Mouse (Mus musculus): ENCODE results near the gene Orc2. TPM values are rescaled to one million over a fixed set of nuclear protein-coding genes. Genes with fewer than 3 reads are reported as not detected.

The Orc2 gene
- polyA plus RNA-seq, 2 experiments = 21.2 to 39.0 TPM

GRCm38 (mm10) chr1:58422879-58423278, 82.0 kb downstream of the Orc2 start:
- Histone ChIP-seq H3K4me2 (ENCODE audit: low read depth) (peak overlapping the region; percentile 87), H3K36me3 (replicated peaks; ENCODE audit: control insufficient read depth, insufficient read depth, low read depth) (peaks cover 39% of the 10 kb centered on the region), H3K9ac (replicated peaks) (peak overlapping the region; percentile 100), H3K27me3 (ENCODE audit: control insufficient read depth, insufficient read depth, low read length) (no peaks in the 10 kb centered on the region), H3K4me1 (replicated peaks; ENCODE audit: control insufficient read depth in 2 of 2, insufficient read depth in 2 of 2, low read length in 1 of 2) (peaks cover 5 to 10% of the 10 kb centered on the region in 2 experiments; a peak in 3 of 4 replicates), H3K4me3 (ENCODE audit: insufficient read depth in 1 of 2, low read depth in 2 of 2, low read length in 2 of 2) (peak overlapping the region; percentile 89 to 100), H3K27ac (peak overlapping the region; percentile 98), H3K9me3 (ENCODE audit: control insufficient read depth, low read length) (no peaks in the 10 kb centered on the region)
- WGBS (ENCODE audit: insufficient replicate concordance) = 2% methylated on average over 13 of the region's 13 CpGs
- ATAC-seq (ENCODE audit: insufficient read depth) = peak; percentile 70
- DNase-seq (ENCODE audit: low read depth in 3 of 3, low spot score in 3 of 3) = peak; percentile 75 to 84 (median 77)
- TF ChIP-seq EP300 (IDR thresholded peaks at IDR 0.05; ENCODE audit: low read depth) (no peak), CTCF (IDR thresholded peaks at IDR 0.05; ENCODE audit: low read depth) (no peak)

- 67% methylated on average over 7 of the region's 7 CpGs for WGBS (ENCODE audit: insufficient replicate concordance)
- no peak for TF ChIP-seq CTCF (IDR thresholded peaks at IDR 0.05; ENCODE audit: low read depth)
- TF ChIP-seq EP300 (IDR thresholded peaks at IDR 0.05; ENCODE audit: low read depth) = no peak
- no peak overlapping the region for H3K4me3 ChIP-seq (ENCODE audit: insufficient read depth in 1 of 2, low read depth in 2 of 2, low read length in 2 of 2)
- H3K36me3 ChIP-seq (replicated peaks; ENCODE audit: control insufficient read depth, insufficient read depth, low read depth) = peaks cover 58% of the 10 kb centered on the region
- peak overlapping the region; percentile 3 for H3K4me2 ChIP-seq (ENCODE audit: low read depth)
- H3K9ac ChIP-seq (replicated peaks) = no peak overlapping the region
- DNase-seq (ENCODE audit: low read depth in 3 of 3, low spot score in 3 of 3) (no peak), ATAC-seq (ENCODE audit: insufficient read depth) (no peak)
- peaks cover 5 to 10% of the 10 kb centered on the region in 2 experiments; a peak in 3 of 4 replicates for H3K4me1 ChIP-seq (replicated peaks; ENCODE audit: control insufficient read depth in 2 of 2, insufficient read depth in 2 of 2, low read length in 1 of 2)
- H3K9me3 ChIP-seq (ENCODE audit: control insufficient read depth, low read length) = no peaks in the 10 kb centered on the region
- no peak overlapping the region for H3K27ac ChIP-seq
- no peaks in the 10 kb centered on the region for H3K27me3 ChIP-seq (ENCODE audit: control insufficient read depth, insufficient read depth, low read length)
Measured at GRCm38 (mm10) chr1:58420961-58421360, 83.9 kb downstream of the Orc2 start.

GRCm38 (mm10) chr1:58420032-58420431, 84.9 kb downstream of the Orc2 start:
- peaks cover 67% of the 10 kb centered on the region for H3K36me3 ChIP-seq (replicated peaks; ENCODE audit: control insufficient read depth, insufficient read depth, low read depth)
- 79% methylated on average over 10 of the region's 10 CpGs for WGBS (ENCODE audit: insufficient replicate concordance)
- H3K4me3 ChIP-seq (ENCODE audit: insufficient read depth in 1 of 2, low read depth in 2 of 2, low read length in 2 of 2) = no peak overlapping the region
- no peak for TF ChIP-seq CTCF (IDR thresholded peaks at IDR 0.05; ENCODE audit: low read depth)
- no peak for TF ChIP-seq EP300 (IDR thresholded peaks at IDR 0.05; ENCODE audit: low read depth)
- no peak overlapping the region for H3K9ac ChIP-seq (replicated peaks)
- peaks cover 5 to 8% of the 10 kb centered on the region in 2 experiments; a peak in 3 of 4 replicates for H3K4me1 ChIP-seq (replicated peaks; ENCODE audit: control insufficient read depth in 2 of 2, insufficient read depth in 2 of 2, low read length in 1 of 2)
- H3K27me3 ChIP-seq (ENCODE audit: control insufficient read depth, insufficient read depth, low read length) = no peaks in the 10 kb centered on the region
- DNase-seq (ENCODE audit: low read depth in 3 of 3, low spot score in 3 of 3) = no peak
- no peak overlapping the region for H3K27ac ChIP-seq
- no peak overlapping the region for H3K4me2 ChIP-seq (ENCODE audit: low read depth)
- no peaks in the 10 kb centered on the region for H3K9me3 ChIP-seq (ENCODE audit: control insufficient read depth, low read length)
- no peak for ATAC-seq (ENCODE audit: insufficient read depth)

GRCm38 (mm10) chr1:58416048-58416447, 88.9 kb downstream of the Orc2 start:
- H3K36me3 ChIP-seq (replicated peaks; ENCODE audit: control insufficient read depth, insufficient read depth, low read depth) = peaks cover 91% of the 10 kb centered on the region
- 64% methylated on average over 2 of the region's 2 CpGs for WGBS (ENCODE audit: insufficient replicate concordance)

GRCm38 (mm10) chr1:58415442-58415841, 89.5 kb downstream of the Orc2 start:
- H3K9me3 ChIP-seq (ENCODE audit: control insufficient read depth, low read length) = no peaks in the 10 kb centered on the region
- ATAC-seq (ENCODE audit: insufficient read depth) (no peak), DNase-seq (ENCODE audit: low read depth in 3 of 3, low spot score in 3 of 3) (no peak)
- peak; percentile 38; the same call in 1 of the 2 replicates for TF ChIP-seq CTCF (IDR thresholded peaks at IDR 0.05; ENCODE audit: low read depth)
- TF ChIP-seq EP300 (IDR thresholded peaks at IDR 0.05; ENCODE audit: low read depth) = no peak
- H3K4me1 ChIP-seq (replicated peaks; ENCODE audit: control insufficient read depth in 2 of 2, insufficient read depth in 2 of 2, low read length in 1 of 2) = no peaks in the 10 kb centered on the region
- H3K4me3 ChIP-seq (ENCODE audit: insufficient read depth in 1 of 2, low read depth in 2 of 2, low read length in 2 of 2) = no peak overlapping the region
- 24% methylated on average over 1 of the region's 1 CpGs for WGBS (ENCODE audit: insufficient replicate concordance)
- H3K36me3 ChIP-seq (replicated peaks; ENCODE audit: control insufficient read depth, insufficient read depth, low read depth) = peaks cover 94% of the 10 kb centered on the region
- H3K27ac ChIP-seq = no peak overlapping the region
- no peaks in the 10 kb centered on the region for H3K27me3 ChIP-seq (ENCODE audit: control insufficient read depth, insufficient read depth, low read length)
- no peak overlapping the region for H3K9ac ChIP-seq (replicated peaks)
- no peak overlapping the region for H3K4me2 ChIP-seq (ENCODE audit: low read depth)

More at GRCm38 (mm10) chr1:58416048-58416447, 88.9 kb downstream of the Orc2 start:
- TF ChIP-seq CTCF (IDR thresholded peaks at IDR 0.05; ENCODE audit: low read depth) = no peak
- no peak for TF ChIP-seq EP300 (IDR thresholded peaks at IDR 0.05; ENCODE audit: low read depth)
- H3K9ac ChIP-seq (replicated peaks) = no peak overlapping the region
- no peak overlapping the region for H3K4me3 ChIP-seq (ENCODE audit: insufficient read depth in 1 of 2, low read depth in 2 of 2, low read length in 2 of 2)
- H3K4me1 ChIP-seq (replicated peaks; ENCODE audit: control insufficient read depth in 2 of 2, insufficient read depth in 2 of 2, low read length in 1 of 2) = peaks cover 0 to 2% of the 10 kb centered on the region in 2 experiments; a peak in 1 of 4 replicates
- no peaks in the 10 kb centered on the region for H3K27me3 ChIP-seq (ENCODE audit: control insufficient read depth, insufficient read depth, low read length)
- ATAC-seq (ENCODE audit: insufficient read depth) (no peak), DNase-seq (ENCODE audit: low read depth in 3 of 3, low spot score in 3 of 3) (no peak)
- H3K4me2 ChIP-seq (ENCODE audit: low read depth) = no peak overlapping the region
- no peaks in the 10 kb centered on the region for H3K9me3 ChIP-seq (ENCODE audit: control insufficient read depth, low read length)
- no peak overlapping the region for H3K27ac ChIP-seq

Other genes with a start within 250 kb of the Orc2 start
- gene Aox2, start 226.8 kb downstream of the Orc2 start, polyA plus RNA-seq (2012; rRNA removed) = 0.01 TPM in 1 of 2 replicates, not detected in the other
- not detected in 2 replicates for gene Aox2, start 226.8 kb downstream of the Orc2 start, polyA plus RNA-seq (2014; fragmentation: Nextera tagmentation; extraction: Ambion mirVana)
- 25.8 and 38.3 TPM in 2 replicates for gene Bzw1, start 112.2 kb downstream of the Orc2 start, polyA plus RNA-seq (2012; rRNA removed)
- 152 and 153 TPM in 2 replicates for gene Bzw1, start 112.2 kb downstream of the Orc2 start, polyA plus RNA-seq (2014; fragmentation: Nextera tagmentation; extraction: Ambion mirVana)
- gene Clk1, start 81.0 kb downstream of the Orc2 start, polyA plus RNA-seq (2012; rRNA removed) = 49.0 and 97.9 TPM in 2 replicates
- 69.3 and 78.5 TPM in 2 replicates for gene Clk1, start 81.0 kb downstream of the Orc2 start, polyA plus RNA-seq (2014; fragmentation: Nextera tagmentation; extraction: Ambion mirVana)
- gene Nif3l1, start 60.0 kb downstream of the Orc2 start, polyA plus RNA-seq (2012; rRNA removed) = 10.3 and 10.7 TPM in 2 replicates
- gene Nif3l1, start 60.0 kb downstream of the Orc2 start, polyA plus RNA-seq (2014; fragmentation: Nextera tagmentation; extraction: Ambion mirVana) = 16.5 and 18.0 TPM in 2 replicates
- gene Ppil3, start 59.6 kb downstream of the Orc2 start, polyA plus RNA-seq (2012; rRNA removed) = 12.1 and 18.6 TPM in 2 replicates
- 29.8 and 31.0 TPM in 2 replicates for gene Ppil3, start 59.6 kb downstream of the Orc2 start, polyA plus RNA-seq (2014; fragmentation: Nextera tagmentation; extraction: Ambion mirVana)
- gene Fam126b, start 81.2 kb upstream of the Orc2 start, polyA plus RNA-seq (2012; rRNA removed) = 0.63 and 0.95 TPM in 2 replicates
- 2.4 and 2.9 TPM in 2 replicates for gene Fam126b, start 81.2 kb upstream of the Orc2 start, polyA plus RNA-seq (2014; fragmentation: Nextera tagmentation; extraction: Ambion mirVana)
- gene Ndufb3, start 81.3 kb upstream of the Orc2 start, polyA plus RNA-seq (2012; rRNA removed) = 43.5 and 93.3 TPM in 2 replicates
- 118 and 123 TPM in 2 replicates for gene Ndufb3, start 81.3 kb upstream of the Orc2 start, polyA plus RNA-seq (2014; fragmentation: Nextera tagmentation; extraction: Ambion mirVana)
- gene Als2cr12, start 190.9 kb upstream of the Orc2 start, polyA plus RNA-seq (2012; rRNA removed) = not detected in 2 replicates
- not detected in 2 replicates for gene Als2cr12, start 190.9 kb upstream of the Orc2 start, polyA plus RNA-seq (2014; fragmentation: Nextera tagmentation; extraction: Ambion mirVana)
- gene Cflar, start 206.4 kb upstream of the Orc2 start, polyA plus RNA-seq (2012; rRNA removed) = 8.2 and 8.4 TPM in 2 replicates
- 10.8 and 13.4 TPM in 2 replicates for gene Cflar, start 206.4 kb upstream of the Orc2 start, polyA plus RNA-seq (2014; fragmentation: Nextera tagmentation; extraction: Ambion mirVana)

All from liver, embryonic 14.5 days (tissue).